Mouse (Mus musculus) heart, embryonic 16.5 days (tissue): ENCODE results near the gene Dennd1b. TPM values are rescaled to one million over a fixed set of nuclear protein-coding genes. Genes with fewer than 3 reads are reported as not detected.
A peak's percentile ranks its signal among the peaks of the same experiment; 100 is the strongest.

ENCODE experiments used
- ATAC-seq: fragments of 200-750 bp; cut with Nextera tagmentation; replicated peaks from 2 replicates; pipeline ENCODE4 v1.8.0; 2017; ENCODE audit warnings: moderate number of reproducible peaks; ENCODE audit not compliant: insufficient read depth, low FRiP score; ENCODE audit errors: extremely low read depth
- H3K27ac ChIP-seq: fragments of 300-500 bp; sonication (generic); 2 replicates; pipeline ENCODE4 v1.5.1; 2014; ENCODE audit warnings: mild to moderate bottlenecking, low read length, control low read depth, moderate library complexity
- H3K27me3 ChIP-seq: fragments of 300-500 bp; sonication (generic); 2 replicates; pipeline ENCODE4 v1.6.1; 2014; ENCODE audit warnings: low read length, mixed read lengths; ENCODE audit not compliant: control insufficient read depth, insufficient read depth
- H3K36me3 ChIP-seq: fragments of 300-500 bp; sonication (generic); 2 replicates; pipeline ENCODE4 v1.6.1; 2014; ENCODE audit not compliant: control insufficient read depth, insufficient read depth
- H3K4me1 ChIP-seq: fragments of 300-500 bp; sonication (generic); 2 replicates; pipeline ENCODE4 v1.6.1; 2014; ENCODE audit warnings: low read length, mixed read lengths; ENCODE audit not compliant: control insufficient read depth, insufficient read depth
- H3K4me2 ChIP-seq: fragments of 300-500 bp; sonication (generic); 2 replicates; pipeline ENCODE4 v1.6.1; 2014; ENCODE audit warnings: low read depth, mild to moderate bottlenecking, control low read depth, low read length
- H3K4me3 ChIP-seq: fragments of 300-500 bp; sonication (generic); 2 replicates; pipeline ENCODE4 v1.5.1; 2014; ENCODE audit warnings: mild to moderate bottlenecking, control low read depth, low read length
- H3K9ac ChIP-seq: fragments of 300-500 bp; sonication (generic); 2 replicates; pipeline ENCODE4 v1.6.1; 2014; ENCODE audit warnings: low read length, control low read depth
- H3K9me3 ChIP-seq: fragments of 300-500 bp; sonication (generic); replicated peaks from 2 replicates; pipeline ENCODE4 v1.6.1; 2016; ENCODE audit warnings: low read length; ENCODE audit not compliant: control insufficient read depth
- WGBS: fragments of 180-500 bp; shearing (Covaris S2); extraction: QIAGEN DNeasy Blood & Tissue Kit; methylation state at CpG from one replicate; pipeline ENCODE4 v1.1.7; 2014; 5-methylcytosine and 5-hydroxymethylcytosine counted together
- polyA plus RNA-seq: library from polyadenylated mRNA; unstranded; fragments of >200 nt; fragmentation: Nextera tagmentation; extraction: Ambion mirVana; gene quantifications from 2 replicates; pipeline ENCODE4 v1.2.1, GENCODE M21; 2015

Dennd1b gene
- 10.0 and 13.0 TPM in 2 replicates for polyA plus RNA-seq

DNA sequence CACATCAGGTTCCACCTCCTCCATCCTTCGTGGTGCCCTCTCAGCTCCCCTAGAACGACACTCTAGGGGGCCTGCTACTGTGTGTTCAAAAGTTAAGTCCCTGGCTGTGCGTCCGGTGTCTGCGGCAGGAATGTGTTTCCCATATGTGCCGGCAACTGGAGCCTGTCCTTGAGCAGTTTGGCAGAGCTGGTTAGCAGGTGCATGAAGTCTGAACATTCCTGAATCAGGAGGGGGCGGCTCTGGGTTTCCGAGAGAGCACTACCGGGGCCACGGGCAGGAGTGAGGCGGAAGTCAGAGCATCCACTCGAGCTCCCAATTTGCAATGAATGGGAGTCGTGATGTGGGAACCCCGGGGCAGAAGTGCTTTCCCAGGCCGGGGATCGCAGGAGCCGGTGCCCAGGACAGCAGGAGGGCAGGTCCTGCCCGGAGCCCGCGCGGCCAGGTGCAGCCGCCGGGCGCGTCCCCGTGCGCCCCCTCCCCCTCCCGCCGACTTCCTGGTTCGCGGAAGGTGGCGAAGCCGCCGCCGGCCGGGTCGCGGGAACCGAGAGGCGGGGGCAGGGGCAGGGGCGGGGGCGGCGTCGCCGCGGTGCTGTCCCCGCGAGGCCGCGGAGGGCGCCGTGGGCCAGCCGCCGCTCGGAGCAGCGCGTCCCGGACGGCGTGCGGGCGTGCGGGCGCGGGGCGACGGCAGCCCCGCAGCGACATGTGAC is at the start of gene Dennd1b:
TSS of gene Dennd1b (plus strand) at position 275 of the 707 bp plus-strand sequence.
- under 1% methylated on average over 52 of the region's 69 CpGs for WGBS
- Histone ChIP-seq H3K4me2 (peak within 1 kb of the TSS; percentile 65), H3K4me1 (peaks cover 28% of the 10 kb centered on the region), H3K9me3 (no peaks in the 10 kb centered on the region), H3K27ac (peak within 1 kb of the TSS; percentile 95), H3K4me3 (peak within 1 kb of the TSS; percentile 85), H3K9ac (peak within 1 kb of the TSS; percentile 89), H3K27me3 (no peaks in the 10 kb centered on the region), H3K36me3 (no peaks in the 10 kb centered on the region; the same call in 1 of the 2 replicates)
- ATAC-seq: peak; percentile 67

DNA sequence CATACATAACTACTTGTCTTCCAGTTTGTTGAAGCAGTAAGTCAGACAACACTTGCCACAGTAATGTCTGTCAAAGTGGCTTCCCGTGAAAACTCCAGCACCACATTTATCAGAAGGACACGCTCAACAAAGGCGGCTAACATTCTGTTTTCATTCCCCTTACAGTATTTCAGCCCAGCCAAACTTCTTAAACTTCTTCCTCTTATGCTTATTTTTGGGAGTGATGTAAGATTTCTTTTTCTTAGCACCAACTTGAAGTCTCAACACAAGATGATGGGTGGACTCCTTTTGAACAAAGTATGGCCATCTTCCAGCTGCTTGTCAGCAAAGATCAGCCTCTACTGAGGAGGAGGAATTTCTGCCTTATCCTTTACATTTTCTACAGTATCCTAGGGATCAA is 47.6 kb upstream of the Dennd1b start:
- no peak for ATAC-seq
- Histone ChIP-seq H3K4me3 (no peak overlapping the region), H3K4me1 (peaks cover 13% of the 10 kb centered on the region), H3K36me3 (no peaks in the 10 kb centered on the region), H3K27ac (no peak overlapping the region), H3K27me3 (no peaks in the 10 kb centered on the region), H3K9me3 (0 out of 2 replicates have a peak, but pooled peaks cover 2% of the 10 kb centered on the region), H3K4me2 (no peak overlapping the region), H3K9ac (no peak overlapping the region)
- WGBS: 87% methylated on average over 3 of the region's 3 CpGs

DNA sequence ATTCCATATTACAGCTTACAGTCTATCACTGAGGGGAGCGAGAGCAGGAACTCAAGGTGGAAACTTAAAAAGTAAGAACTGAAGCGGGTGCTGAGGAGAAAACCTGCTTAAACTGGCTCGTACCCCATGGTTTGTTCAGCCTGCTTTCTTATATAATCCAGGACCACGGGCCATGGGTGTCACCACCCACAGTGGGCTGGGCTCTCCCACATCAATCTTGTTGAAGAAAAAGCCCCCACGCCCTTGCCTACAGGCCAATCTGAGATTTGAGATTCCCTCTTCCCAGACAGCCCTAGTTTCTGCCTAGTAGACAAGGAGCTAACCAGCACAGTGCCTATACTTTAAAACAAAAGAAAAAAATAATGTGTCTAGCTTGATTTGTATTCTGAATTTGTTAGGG is 43.6 kb upstream of the Dennd1b start:
- no peak for ATAC-seq
- H3K36me3 ChIP-seq: no peaks in the 10 kb centered on the region
- 0 out of 2 replicates have a peak, but pooled peaks cover 2% of the 10 kb centered on the region for H3K9me3 ChIP-seq
- H3K4me2 ChIP-seq: no peak overlapping the region
- WGBS: 78% methylated on average over 5 of the region's 5 CpGs
- no peaks in the 10 kb centered on the region for H3K27me3 ChIP-seq
- no peak overlapping the region for H3K4me3 ChIP-seq
- peaks cover 3% of the 10 kb centered on the region for H3K4me1 ChIP-seq
- H3K27ac ChIP-seq: no peak overlapping the region
- no peak overlapping the region for H3K9ac ChIP-seq

- H3K4me2 ChIP-seq: no peak overlapping the region
- no peak overlapping the region for H3K4me3 ChIP-seq
- 39% methylated on average over 3 of the region's 3 CpGs for WGBS
- no peak overlapping the region for H3K9ac ChIP-seq
- no peak for ATAC-seq
- no peak overlapping the region for H3K27ac ChIP-seq
- no peaks in the 10 kb centered on the region for H3K36me3 ChIP-seq
- no peaks in the 10 kb centered on the region for H3K27me3 ChIP-seq
- H3K4me1 ChIP-seq: peaks cover 4% of the 10 kb centered on the region
- H3K9me3 ChIP-seq: 0 out of 2 replicates have a peak, but pooled peaks cover 2% of the 10 kb centered on the region
Observed at GRCm38 (mm10) chr1:138920082-138920481, 43.2 kb upstream of the Dennd1b start.

DNA sequence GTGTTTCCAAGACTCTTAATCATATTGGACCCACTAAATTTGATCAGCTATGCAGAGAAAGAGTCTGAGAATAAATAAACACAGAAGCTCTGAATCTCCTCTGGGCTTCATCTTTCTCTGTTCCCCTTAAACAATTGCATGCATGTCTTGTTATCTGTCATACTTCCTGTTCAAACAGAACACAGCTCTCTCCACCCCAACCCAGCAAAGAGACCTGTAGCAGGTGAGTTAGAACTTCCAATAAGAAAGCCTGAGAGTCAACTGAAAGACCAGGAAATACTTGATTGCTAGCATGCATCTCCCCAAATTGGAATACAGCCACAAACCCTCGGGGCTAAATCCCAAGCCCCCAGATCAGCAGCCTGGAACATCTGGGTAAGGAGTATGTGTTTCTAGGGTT is 42.4 kb upstream of the Dennd1b start:
- Histone ChIP-seq H3K27ac (no peak overlapping the region), H3K9me3 (0 out of 2 replicates have a peak, but pooled peaks cover 1% of the 10 kb centered on the region), H3K4me3 (no peak overlapping the region), H3K4me1 (peaks cover 6% of the 10 kb centered on the region), H3K9ac (no peak overlapping the region), H3K4me2 (no peak overlapping the region), H3K36me3 (no peaks in the 10 kb centered on the region), H3K27me3 (no peaks in the 10 kb centered on the region)
- 31% methylated on average over 1 of the region's 1 CpGs for WGBS
- no peak for ATAC-seq

DNA sequence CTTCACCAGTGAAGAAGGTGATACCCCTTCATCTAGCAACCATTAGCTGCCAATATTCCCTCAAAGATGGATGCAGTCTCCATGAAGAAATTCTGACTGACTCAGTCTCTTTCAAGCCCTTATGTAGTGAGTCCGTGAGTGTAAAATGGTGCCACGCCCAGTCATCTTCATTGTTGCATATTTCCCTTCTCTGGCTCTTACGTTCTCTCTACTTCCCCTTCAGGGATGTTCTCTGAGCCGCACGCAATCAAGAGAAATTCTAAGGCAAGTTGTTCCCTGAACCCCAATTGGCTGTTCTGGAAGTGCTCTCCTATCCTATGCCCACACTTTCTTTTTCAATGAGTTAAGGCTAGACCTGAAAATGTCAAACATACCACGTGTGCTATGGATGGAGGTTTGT is 40.3 kb upstream of the Dennd1b start:
- whole genome bisulfite sequencing: 89% methylated on average over 6 of the region's 6 CpGs
- Histone ChIP-seq H3K4me3 (no peak overlapping the region), H3K4me1 (peaks cover 6% of the 10 kb centered on the region), H3K27ac (no peak overlapping the region), H3K27me3 (no peaks in the 10 kb centered on the region), H3K36me3 (no peaks in the 10 kb centered on the region), H3K9me3 (no peaks in the 10 kb centered on the region), H3K4me2 (no peak overlapping the region), H3K9ac (no peak overlapping the region)
- ATAC-seq: no peak

- no peaks in the 10 kb centered on the region for H3K27me3 ChIP-seq
- no peaks in the 10 kb centered on the region for H3K9me3 ChIP-seq
- no peak overlapping the region for H3K27ac ChIP-seq
- WGBS: 75% methylated on average over 2 of the region's 2 CpGs
- ATAC-seq: no peak
- H3K4me2 ChIP-seq: no peak overlapping the region
- H3K4me3 ChIP-seq: no peak overlapping the region
- H3K9ac ChIP-seq: no peak overlapping the region
- H3K4me1 ChIP-seq: peaks cover 16% of the 10 kb centered on the region
- H3K36me3 ChIP-seq: no peaks in the 10 kb centered on the region
Observed at GRCm38 (mm10) chr1:138924282-138924681, 39.0 kb upstream of the Dennd1b start.

DNA sequence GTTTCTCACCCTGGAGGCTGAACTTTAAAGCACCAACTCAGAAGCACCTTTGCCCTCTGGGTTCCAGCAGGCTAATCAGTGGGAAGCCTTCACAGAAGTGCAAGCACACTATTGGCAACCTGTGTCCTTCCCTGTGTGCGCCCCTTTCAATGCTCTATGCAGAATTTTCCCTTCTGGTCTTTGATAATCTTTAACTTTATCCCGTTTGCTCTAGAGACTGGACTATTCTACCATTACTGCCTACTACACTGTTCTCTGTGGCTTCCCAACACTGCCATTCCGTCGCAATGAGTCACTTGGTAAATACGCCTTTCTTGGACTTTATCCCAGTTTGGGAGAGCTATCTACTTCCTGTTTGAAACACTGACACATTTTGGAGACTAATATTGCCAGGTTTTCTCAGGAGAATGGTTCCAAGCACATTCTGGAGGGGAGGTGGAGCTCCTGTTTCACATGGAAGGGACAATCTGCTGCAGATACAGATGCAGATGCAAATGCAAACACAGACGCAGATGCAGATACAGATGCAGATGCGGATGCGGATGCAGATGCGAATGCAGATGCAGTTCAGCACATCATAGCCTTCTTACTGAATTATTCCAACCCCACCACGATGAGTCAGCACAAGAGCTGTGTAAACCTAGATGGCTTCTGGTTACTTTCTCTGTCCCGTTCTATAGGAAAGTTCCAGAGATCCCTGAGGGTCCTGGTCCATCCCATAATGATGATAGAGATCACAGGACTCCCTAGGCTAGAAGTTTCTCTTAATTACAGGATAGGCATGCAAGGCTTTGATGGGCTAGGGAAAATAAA is 34.4 kb upstream of the Dennd1b start:
- Histone ChIP-seq H3K4me2 (peak overlapping the region; percentile 40), H3K4me3 (no peak overlapping the region), H3K4me1 (peaks cover 26% of the 10 kb centered on the region), H3K27ac (peak overlapping the region; percentile 85), H3K36me3 (no peaks in the 10 kb centered on the region), H3K9ac (no peak overlapping the region), H3K27me3 (no peaks in the 10 kb centered on the region), H3K9me3 (no peaks in the 10 kb centered on the region)
- 50% methylated on average over 11 of the region's 11 CpGs for WGBS
- ATAC-seq: peak; percentile 94

- Histone ChIP-seq H3K4me2 (no peak overlapping the region), H3K27ac (peak overlapping the region; percentile 27; the same call in 1 of the 2 replicates), H3K27me3 (no peaks in the 10 kb centered on the region), H3K9me3 (no peaks in the 10 kb centered on the region), H3K4me1 (peaks cover 26% of the 10 kb centered on the region), H3K4me3 (no peak overlapping the region), H3K9ac (no peak overlapping the region), H3K36me3 (no peaks in the 10 kb centered on the region)
- 26% methylated on average over 3 of the region's 3 CpGs for WGBS
- ATAC-seq: no peak
Observed at GRCm38 (mm10) chr1:138929985-138930384, 33.2 kb upstream of the Dennd1b start.
